Mouse (Mus musculus): Measurements from ENCODE around the gene Eif2b3.
A peak's percentile ranks its signal among the peaks of the same experiment; 100 is the strongest.

GRCm38 (mm10) chr4:117101218-117101617 lies 82.0 kb downstream of the Eif2b3 start:
- TF ChIP-seq CTCF (IDR thresholded peaks at IDR 0.05; ENCODE audit: extremely low read depth, insufficient read length, insufficient replicate concordance, low read depth, low read length) (peak; percentile 28; the same call in 1 of the 2 replicates), POLR2A (IDR thresholded peaks at IDR 0.05; ENCODE audit: low read depth, low read length) (no peak)

Data from small intestine, adult 2 months (tissue).